Mouse (Mus musculus) heart, postnatal 0 days (tissue): Measurements from ENCODE around the gene Trrap.

ENCODE experiments used
- CTCF ChIP-seq: IDR thresholded peaks from 2 replicates; pipeline ENCODE4 v1.5.1; 2016; ENCODE audit warnings: antibody characterized with exemption, control low read depth, low read depth
- EP300 ChIP-seq: IDR thresholded peaks from 2 replicates; pipeline ENCODE4 v1.6.1; 2016; ENCODE audit warnings: antibody characterized with exemption, low read depth

- TF ChIP-seq CTCF (peak; percentile 50), EP300 (no peak)
Observed at GRCm38 (mm10) chr5:144884629-144885217, 117.2 kb downstream of the Trrap start.
